Mouse (Mus musculus) G1E (cell line): ENCODE measurements around the gene Tspan3.

Experiments used
- CTCF ChIP-seq: IDR thresholded peaks from 2 replicates; pipeline ENCODE4 v1.5.1; 2012; ENCODE audit warnings: low read depth, low read length, inconsistent platforms, mixed read lengths
- GATA1 ChIP-seq: IDR thresholded peaks from 2 replicates; pipeline ENCODE4 v1.6.1; 2012; ENCODE audit warnings: borderline replicate concordance, low read length, inconsistent platforms, mixed read lengths
- TAL1 ChIP-seq: conservative IDR thresholded peaks from 2 replicates; pipeline ENCODE4 v1.6.1; 2012; ENCODE audit warnings: low read depth, low read length, inconsistent platforms, mixed read lengths

DNA sequence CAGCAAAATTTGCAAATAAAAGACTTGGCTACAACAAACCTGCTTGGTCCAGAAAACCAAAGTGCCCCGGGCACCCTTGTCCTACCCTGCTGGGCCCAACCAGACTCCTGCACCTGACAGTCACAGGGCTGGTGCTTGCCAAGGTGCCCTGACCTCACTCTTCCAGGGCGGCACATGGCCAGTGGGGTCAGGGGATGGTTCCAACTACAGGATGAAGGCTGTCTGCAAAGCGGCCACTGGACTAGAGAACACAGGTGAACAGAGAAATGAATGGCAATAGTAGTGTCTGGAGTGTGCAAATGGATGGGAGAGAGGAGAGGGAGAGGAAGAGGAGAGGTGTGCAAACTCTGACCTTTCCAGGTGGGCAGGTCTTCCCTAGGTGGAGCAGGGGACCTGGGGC, 35.3 kb downstream of the Tspan3 start:
- TF ChIP-seq CTCF (no peak), GATA1 (no peak), TAL1 (no peak)
